Mouse (Mus musculus) inflammation-experienced regulatory T-cells, adult 6 months (primary cell): ENCODE measurements around the gene Snx22. TPM values are rescaled to one million over a fixed set of nuclear protein-coding genes. Genes with fewer than 3 reads are reported as not detected.

Experiments used
- ATAC-seq: one replicate; pipeline ENCODE4 v1.8.0; 2017
- polyA plus RNA-seq, 3 experiments: library from polyadenylated mRNA; unstranded; fragments of 100-300 nt; shearing (Covaris generic); gene quantifications; one replicate each; pipeline ENCODE4 v1.2.1; 2017

Snx22 gene
- polyA plus RNA-seq, 3 experiments from 2014 or later: 1.3 to 2.3 (median 1.6) TPM

GRCm38 (mm10) chr9:66068056-66068455 is 1.5 kb downstream of the Snx22 start:
- no peak for ATAC-seq

GRCm38 (mm10) chr9:66067542-66067941 is 2.0 kb downstream of the Snx22 start:
- no peak for ATAC-seq

GRCm38 (mm10) chr9:66066791-66067190 is 2.7 kb downstream of the Snx22 start:
- ATAC-seq: no peak

GRCm38 (mm10) chr9:66064316-66064715 is 5.2 kb downstream of the Snx22 start:
- ATAC-seq: no peak

- ATAC-seq: no peak
Measured at GRCm38 (mm10) chr9:66063446-66063845, 6.1 kb downstream of the Snx22 start.

- no peak for ATAC-seq
Measured at GRCm38 (mm10) chr9:66061656-66062055, 7.9 kb downstream of the Snx22 start.

- ATAC-seq: no peak
Measured at GRCm38 (mm10) chr9:66060986-66061385, 8.5 kb downstream of the Snx22 start.

GRCm38 (mm10) chr9:66060308-66060647 is 9.2 kb downstream of the Snx22 start:
- ATAC-seq: no peak

GRCm38 (mm10) chr9:66059583-66060307 is 9.8 kb downstream of the Snx22 start, which contains the start of gene Ppib:
TSS of gene Ppib (plus strand) at chr9:66060222.
- ATAC-seq: peak; percentile 96

- ATAC-seq: no peak
Measured at GRCm38 (mm10) chr9:66053620-66054019, 15.9 kb downstream of the Snx22 start.

- no peak for ATAC-seq
Measured at GRCm38 (mm10) chr9:66052731-66053130, 16.8 kb downstream of the Snx22 start.

- no peak for ATAC-seq
Measured at GRCm38 (mm10) chr9:66051493-66051892, 18.0 kb downstream of the Snx22 start.

GRCm38 (mm10) chr9:66049931-66050601 is 19.5 kb downstream of the Snx22 start:
- ATAC-seq: no peak

GRCm38 (mm10) chr9:66043241-66043640 is 26.3 kb downstream of the Snx22 start:
- no peak for ATAC-seq

- ATAC-seq: no peak
Measured at GRCm38 (mm10) chr9:66042331-66042730, 27.2 kb downstream of the Snx22 start.

GRCm38 (mm10) chr9:66040801-66041200 is 28.7 kb downstream of the Snx22 start:
- no peak for ATAC-seq

- ATAC-seq: no peak
Measured at GRCm38 (mm10) chr9:66039290-66039689, 30.2 kb downstream of the Snx22 start.

- ATAC-seq: no peak
Measured at GRCm38 (mm10) chr9:66038581-66038980, 30.9 kb downstream of the Snx22 start.

- ATAC-seq: no peak
Measured at GRCm38 (mm10) chr9:66038082-66038481, 31.4 kb downstream of the Snx22 start.

GRCm38 (mm10) chr9:66020601-66021000 is 48.9 kb downstream of the Snx22 start:
- ATAC-seq: no peak
